Mouse (Mus musculus) heart, adult 8-10 months (tissue): ENCODE data around the gene Pnrc2. TPM values are rescaled to one million over a fixed set of nuclear protein-coding genes. Genes with fewer than 3 reads are reported as not detected.

ENCODE experiments used
- DNase-seq: peaks from one replicate; pipeline ENCODE4 v3.0.0; 2022; ENCODE audit warnings: low spot score
- total RNA-seq, 4 experiments: library from RNA; stranded (reverse); gene quantifications; 2 replicates each; pipeline ENCODE4 v1.2.4; 2022

The Pnrc2 gene
- total RNA-seq, 4 experiments from 2014 or later: 51.2 to 75.7 (median 66.5) TPM

DNA sequence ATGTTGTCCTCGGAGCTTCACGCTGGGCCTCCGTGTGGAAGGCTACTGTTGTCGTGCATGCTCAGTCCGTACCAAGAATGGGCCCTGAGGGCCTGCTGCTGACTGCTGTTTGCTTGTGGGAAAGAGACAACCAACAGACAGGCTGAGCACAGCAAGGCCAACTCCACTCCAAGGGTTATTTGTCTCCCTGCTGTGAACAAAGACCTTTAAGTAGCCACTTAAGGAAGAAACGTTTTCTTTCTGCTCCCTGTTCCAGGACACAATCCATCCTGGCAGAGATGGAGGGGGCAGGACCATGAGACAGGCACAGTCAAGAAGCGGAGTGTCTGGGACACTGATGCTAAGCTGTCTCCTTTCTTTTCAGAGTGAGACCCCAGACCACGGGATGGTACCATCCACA lies 49.4 kb downstream of the Pnrc2 start:
- DNase-seq: no peak

- no peak for DNase-seq
Measured at GRCm38 (mm10) chr4:135823298-135823697, 50.4 kb downstream of the Pnrc2 start.

- no peak for DNase-seq
Measured at GRCm38 (mm10) chr4:135821772-135822171, 51.9 kb downstream of the Pnrc2 start.

Other genes with a start within 250 kb of the Pnrc2 start
- 1 to 10 TPM; 2.0 to 3.3 (median 2.6) TPM for gene Ifnlr1, start 187.6 kb downstream of the Pnrc2 start, total RNA-seq
- gene Il22ra1, start 145.7 kb downstream of the Pnrc2 start, total RNA-seq: under 1 TPM; 0.35 to 0.59 (median 0.39) TPM
- gene Myom3, start 114.1 kb downstream of the Pnrc2 start, total RNA-seq: 1 to 10 TPM in 3 of 4 experiments, under 1 TPM in 1; 0.84 to 2.7 (median 1.6) TPM
- gene Srsf10, start 18.1 kb downstream of the Pnrc2 start, total RNA-seq: 10 to 100 TPM; 33.2 to 42.3 (median 37.9) TPM
- under 1 TPM; 0.22 to 0.57 (median 0.36) TPM for gene Cnr2, start 21.5 kb upstream of the Pnrc2 start, total RNA-seq
- gene Fuca1, start 46.9 kb upstream of the Pnrc2 start, total RNA-seq: 10 to 100 TPM; 29.8 to 40.8 (median 34.6) TPM
- 10 to 100 TPM; 83.3 to 91.3 (median 85.0) TPM for gene Hmgcl, start 72.6 kb upstream of the Pnrc2 start, total RNA-seq
- gene Gale, start 89.9 kb upstream of the Pnrc2 start, total RNA-seq: 1 to 10 TPM; 1.2 to 3.2 (median 1.6) TPM
- gene Lypla2, start 98.8 kb upstream of the Pnrc2 start, total RNA-seq: 10 to 100 TPM; 32.5 to 38.4 (median 35.9) TPM
- 10 to 100 TPM; 20.8 to 23.4 (median 21.6) TPM for gene Pithd1, start 113.4 kb upstream of the Pnrc2 start, total RNA-seq
- 10 to 100 TPM; 32.2 to 33.9 (median 33.1) TPM for gene Eloa, start 147.9 kb upstream of the Pnrc2 start, total RNA-seq
- 100 to 1,000 TPM; 238 to 318 (median 274) TPM for gene Rpl11, start 179.6 kb upstream of the Pnrc2 start, total RNA-seq